Mouse (Mus musculus): ENCODE measurements around the gene Hbp1. TPM values are rescaled to one million over a fixed set of nuclear protein-coding genes. Genes with fewer than 3 reads are reported as not detected.

The Hbp1 gene
- total RNA-seq, 1 experiment from 2014 or later = 93.9 TPM

- ATAC-seq (replicated peaks in 1 of 2; ENCODE audit: insufficient read depth in 1 of 2, low FRiP score in 2 of 2, low TSS enrichment in 1 of 2, low read depth in 1 of 2, poor library complexity in 2 of 2, severe bottlenecking in 2 of 2) = no peak
Measured at GRCm38 (mm10) chr12:31890685-31891084, 59.6 kb downstream of the Hbp1 start.

GRCm38 (mm10) chr12:31885844-31886606 is 64.3 kb downstream of the Hbp1 start:
- ATAC-seq (replicated peaks in 1 of 2; ENCODE audit: insufficient read depth in 1 of 2, low FRiP score in 2 of 2, low TSS enrichment in 1 of 2, low read depth in 1 of 2, poor library complexity in 2 of 2, severe bottlenecking in 2 of 2) = no peak

GRCm38 (mm10) chr12:31885084-31885483 is 65.3 kb downstream of the Hbp1 start:
- ATAC-seq (replicated peaks in 1 of 2; ENCODE audit: insufficient read depth in 1 of 2, low FRiP score in 2 of 2, low TSS enrichment in 1 of 2, low read depth in 1 of 2, poor library complexity in 2 of 2, severe bottlenecking in 2 of 2) = no peak

- ATAC-seq (replicated peaks in 1 of 2; ENCODE audit: insufficient read depth in 1 of 2, low FRiP score in 2 of 2, low TSS enrichment in 1 of 2, low read depth in 1 of 2, poor library complexity in 2 of 2, severe bottlenecking in 2 of 2) = no peak
Measured at GRCm38 (mm10) chr12:31884365-31884764, 66.0 kb downstream of the Hbp1 start.

GRCm38 (mm10) chr12:31882736-31883135 is 67.6 kb downstream of the Hbp1 start:
- ATAC-seq (replicated peaks in 1 of 2; ENCODE audit: insufficient read depth in 1 of 2, low FRiP score in 2 of 2, low TSS enrichment in 1 of 2, low read depth in 1 of 2, poor library complexity in 2 of 2, severe bottlenecking in 2 of 2) = no peak

- ATAC-seq (replicated peaks in 1 of 2; ENCODE audit: insufficient read depth in 1 of 2, low FRiP score in 2 of 2, low TSS enrichment in 1 of 2, low read depth in 1 of 2, poor library complexity in 2 of 2, severe bottlenecking in 2 of 2) = no peak
Measured at GRCm38 (mm10) chr12:31876775-31877174, 73.6 kb downstream of the Hbp1 start.

Other genes starting within 250 kb of the Hbp1 start
- gene Gpr22, start 236.6 kb downstream of the Hbp1 start, total RNA-seq (2017) = not detected in 2 replicates
- 68.3 and 87.5 TPM in 2 replicates for gene Prkar2b, start 110.8 kb upstream of the Hbp1 start, total RNA-seq (2017)

Measured in hematopoietic stem cell, adult 5-6 weeks (primary cell).